Mouse (Mus musculus) gastrocnemius, postnatal 25 days (tissue): ENCODE measurements around the gene Pphln1. TPM values are rescaled to one million over a fixed set of nuclear protein-coding genes. Genes with fewer than 3 reads are reported as not detected.

Experiments
- total RNA-seq, 2 experiments: library from RNA; stranded (reverse); gene quantifications; 1 replicate in 1 of 2; 2 replicates in 1 of 2; pipeline ENCODE4 v1.2.3; 2021

The Pphln1 gene
- total RNA-seq, 2 experiments from 2014 or later = 13.6 to 13.7 TPM

Other genes with a start within 250 kb of the Pphln1 start
- gene Gxylt1, start 123.2 kb upstream of the Pphln1 start, total RNA-seq = 1 to 10 TPM; 5.0 to 5.4 TPM
- 10 to 100 TPM; 13.3 to 14.6 TPM for gene Yaf2, start 61.4 kb upstream of the Pphln1 start, total RNA-seq
- 100 to 1,000 TPM in 1 of 2 experiments, 10 to 100 TPM in 1; 91.9 to 104 TPM for gene Zcrb1, start within 50 bp of the Pphln1 start, total RNA-seq
- 1 to 10 TPM; 4.1 to 4.3 TPM for gene Prickle1, start 197.5 kb downstream of the Pphln1 start, total RNA-seq